Mouse (Mus musculus): ENCODE measurements at regions not wholly inside any gene's neighbourhood (a gene's known extent, or its start where the extent isn't known, plus 50 kb on each side); places are given as distances from the start of the nearest gene placed in this dataset.

DNA sequence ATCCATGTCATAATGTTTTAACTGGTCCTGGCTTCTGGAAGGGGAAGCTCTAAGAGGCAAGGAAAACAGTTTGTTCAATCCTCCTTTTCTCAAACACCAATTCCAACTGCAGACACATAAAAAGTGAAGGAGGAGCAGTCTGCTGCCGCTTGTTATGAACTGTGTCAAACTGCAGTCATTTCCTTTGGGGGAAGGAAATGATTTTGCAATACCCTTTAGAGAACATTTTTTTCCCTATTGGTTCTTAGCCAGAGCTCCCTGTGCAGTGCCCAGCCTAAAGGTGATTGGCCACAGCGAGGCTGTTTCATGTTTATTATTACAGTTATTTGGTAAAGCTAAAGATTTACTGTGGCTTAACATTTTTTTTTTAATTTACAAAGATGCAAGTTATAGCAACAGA is 1132.6 kb upstream of the Fbxo33 start:
- peak; percentile 46 for ATAC-seq (replicated peaks; ENCODE audit: poor library complexity, severe bottlenecking)

DNA sequence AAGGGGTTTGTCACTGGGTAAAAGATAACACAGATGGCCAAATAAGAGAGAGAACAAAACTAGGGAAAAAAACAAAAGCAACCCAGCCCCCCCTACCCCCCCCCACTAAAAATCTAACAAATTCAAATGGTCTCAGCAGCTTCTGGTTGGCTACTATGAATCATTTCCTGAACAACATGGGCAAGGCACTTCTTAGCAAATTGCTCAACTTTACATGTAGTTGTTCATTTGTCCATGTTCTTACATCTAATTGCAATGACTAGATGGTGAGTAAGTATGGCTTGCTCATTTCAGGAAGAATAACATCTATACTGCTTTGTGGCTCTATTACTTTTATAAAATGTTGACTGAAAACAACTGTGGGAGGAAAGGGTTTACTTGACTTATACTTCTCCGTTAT is 1124.9 kb upstream of the Fbxo33 start:
- ATAC-seq (replicated peaks; ENCODE audit: poor library complexity, severe bottlenecking) = no peak

DNA sequence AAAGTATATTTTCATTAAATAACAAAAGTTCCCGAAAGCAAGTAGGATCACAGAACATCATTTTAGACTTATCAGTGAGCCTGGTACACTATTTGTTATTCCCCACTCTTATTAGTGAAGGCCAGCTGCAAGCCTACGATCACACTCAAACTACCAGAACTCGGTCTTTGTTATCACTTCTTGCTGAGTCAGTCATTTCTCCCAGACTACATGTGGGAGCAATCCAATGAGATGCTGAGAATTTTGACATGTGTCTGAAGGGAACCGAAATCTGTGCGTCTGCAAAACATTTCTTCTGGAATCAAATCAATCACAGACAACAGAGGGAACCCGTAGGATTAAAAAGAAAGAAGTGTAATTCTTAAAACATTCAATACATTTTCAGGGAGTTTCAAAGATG is 1100.5 kb upstream of the Fbxo33 start:
- no peak for ATAC-seq (replicated peaks; ENCODE audit: poor library complexity, severe bottlenecking)

DNA sequence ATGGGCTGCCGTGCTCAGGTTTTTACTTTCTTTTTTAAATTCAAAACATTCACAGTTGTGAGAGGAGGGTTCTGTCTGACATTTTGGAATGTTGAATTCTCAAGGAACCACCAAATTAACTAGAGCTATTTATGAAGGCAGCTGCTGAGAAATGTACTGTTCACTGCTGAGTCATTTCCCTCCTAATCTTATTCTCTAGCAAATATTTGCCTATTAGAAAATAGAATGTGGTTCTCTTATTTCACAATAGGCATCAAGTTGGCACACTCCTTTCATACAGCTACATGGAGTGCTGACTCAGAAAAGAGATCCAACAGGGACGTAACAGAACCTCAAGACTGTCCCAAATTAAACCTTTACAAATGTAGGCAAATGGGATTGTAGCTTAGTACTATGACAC is 1073.1 kb upstream of the Fbxo33 start:
- peak; percentile 66 for ATAC-seq (replicated peaks; ENCODE audit: poor library complexity, severe bottlenecking)

DNA sequence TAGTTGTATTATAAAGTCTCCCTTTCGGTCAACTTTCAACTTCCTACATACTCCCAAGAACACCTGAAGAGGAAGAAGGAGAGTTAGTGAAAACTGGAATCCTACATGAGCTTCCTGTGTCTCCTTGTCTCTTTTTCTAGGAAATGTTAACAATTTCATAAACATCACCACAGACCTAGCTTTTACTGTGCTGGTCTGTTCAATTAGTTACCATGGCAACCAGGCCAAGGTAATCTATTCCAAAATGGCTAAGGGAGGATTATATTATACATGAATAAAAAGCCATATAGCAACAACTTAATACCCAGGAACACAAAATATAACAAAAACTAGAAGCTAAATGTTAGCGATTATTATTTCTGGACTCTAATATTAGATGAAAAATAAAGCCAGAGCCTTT is 1069.3 kb upstream of the Fbxo33 start:
- ATAC-seq (replicated peaks; ENCODE audit: poor library complexity, severe bottlenecking) = no peak

DNA sequence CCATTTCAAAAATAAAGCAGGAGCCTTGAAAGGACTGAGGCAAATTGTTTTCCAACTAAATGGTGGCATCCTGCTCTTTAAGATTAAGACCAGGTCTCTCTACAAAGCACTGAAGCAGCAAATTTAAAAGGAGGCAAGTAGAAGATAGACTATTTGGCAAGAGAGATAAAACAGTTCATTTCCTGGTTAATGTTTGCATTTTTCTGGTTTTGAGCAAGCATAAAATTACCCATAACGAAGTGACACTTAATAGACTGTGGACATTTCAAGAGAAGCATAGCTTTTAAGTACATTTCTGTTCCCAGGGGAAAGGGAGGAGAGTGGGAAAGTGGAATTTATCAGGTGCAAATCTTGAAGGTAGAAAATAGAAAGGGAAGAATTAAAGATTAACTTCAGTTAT is 1035.8 kb upstream of the Fbxo33 start:
- ATAC-seq (replicated peaks; ENCODE audit: poor library complexity, severe bottlenecking) = no peak

DNA sequence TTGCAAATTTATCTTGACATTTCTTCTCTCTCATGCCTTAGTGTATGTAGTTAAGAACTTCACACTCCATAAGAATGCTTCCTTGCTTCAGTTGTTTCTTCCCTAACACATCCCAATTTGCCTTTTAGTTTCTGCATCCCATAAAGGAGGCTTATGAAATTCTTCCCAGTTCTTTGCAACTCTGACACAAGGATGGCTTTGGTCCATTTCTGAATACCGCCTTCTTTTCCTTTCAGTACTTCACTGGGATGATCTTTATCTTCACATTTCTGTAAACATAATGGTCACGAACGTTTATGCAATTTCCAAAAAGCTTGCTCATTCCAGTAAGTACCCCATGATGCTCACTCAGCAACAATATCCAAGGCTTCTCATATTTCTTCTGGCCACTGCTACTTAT is 994.5 kb upstream of the Fbxo33 start:
- ATAC-seq (replicated peaks; ENCODE audit: poor library complexity, severe bottlenecking) = no peak

DNA sequence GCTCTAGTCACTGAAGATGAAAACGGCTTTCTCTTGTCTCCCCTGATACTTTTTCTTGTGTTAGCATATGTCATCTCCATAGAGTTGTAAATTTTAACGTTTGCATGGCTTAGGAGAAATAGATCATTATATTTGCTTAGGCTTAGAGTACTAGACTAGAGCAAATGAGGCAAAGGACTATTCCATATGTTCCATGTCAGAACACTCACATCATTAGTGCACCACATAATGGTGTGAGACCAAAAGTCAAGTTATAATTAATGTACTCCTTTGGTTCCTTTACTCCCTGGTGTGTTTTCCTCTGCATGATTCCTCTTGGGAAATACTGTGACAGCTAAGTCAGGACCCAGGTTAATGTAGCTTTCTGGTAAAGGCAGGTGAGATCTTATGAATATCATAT is 956.2 kb upstream of the Fbxo33 start:
- no peak for ATAC-seq (replicated peaks; ENCODE audit: poor library complexity, severe bottlenecking)

DNA sequence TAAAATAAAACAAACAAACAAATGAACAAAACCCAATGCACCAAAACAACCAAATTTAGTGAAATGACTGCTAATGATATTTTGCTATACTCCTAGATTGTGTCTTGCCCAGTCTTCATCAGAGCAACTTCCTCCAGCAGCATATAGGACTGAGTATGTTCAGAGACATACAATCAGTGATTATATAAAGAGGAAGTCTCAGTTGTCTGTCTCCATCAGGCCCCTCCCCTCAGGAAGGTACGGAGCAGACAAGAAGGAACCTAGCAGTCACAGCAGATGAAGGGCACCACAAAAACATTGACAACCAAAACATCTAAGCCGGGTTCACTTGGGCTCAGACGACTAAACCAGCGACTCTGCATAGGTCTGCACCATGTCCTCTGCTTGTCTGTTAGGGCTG is 930.7 kb upstream of the Fbxo33 start:
- ATAC-seq (replicated peaks; ENCODE audit: poor library complexity, severe bottlenecking) = no peak

DNA sequence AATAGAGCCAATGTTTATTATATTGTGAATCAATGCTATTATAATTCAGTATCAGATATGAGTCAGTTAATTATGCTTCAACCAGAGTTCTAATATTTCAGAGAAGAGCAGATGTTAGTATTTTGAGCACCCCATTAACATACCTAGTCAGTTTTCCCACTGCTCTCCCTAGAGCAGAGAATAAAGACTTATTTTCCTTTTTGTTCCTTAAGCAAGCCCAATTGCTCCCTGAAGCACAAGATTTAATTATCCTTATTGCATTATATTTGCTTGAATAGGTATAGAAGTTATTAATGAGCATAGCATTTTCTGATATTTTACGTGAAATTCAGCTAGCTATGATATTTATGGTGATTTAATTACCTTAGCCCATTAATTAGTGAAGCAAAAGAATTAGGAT is 927.8 kb upstream of the Fbxo33 start:
- ATAC-seq (replicated peaks; ENCODE audit: poor library complexity, severe bottlenecking) = no peak

Data from granulocyte monocyte progenitor cell, adult 5-6 weeks (primary cell).